ENCODE assay signal across 24 mouse cellular contexts in the genomic region with DNA sequence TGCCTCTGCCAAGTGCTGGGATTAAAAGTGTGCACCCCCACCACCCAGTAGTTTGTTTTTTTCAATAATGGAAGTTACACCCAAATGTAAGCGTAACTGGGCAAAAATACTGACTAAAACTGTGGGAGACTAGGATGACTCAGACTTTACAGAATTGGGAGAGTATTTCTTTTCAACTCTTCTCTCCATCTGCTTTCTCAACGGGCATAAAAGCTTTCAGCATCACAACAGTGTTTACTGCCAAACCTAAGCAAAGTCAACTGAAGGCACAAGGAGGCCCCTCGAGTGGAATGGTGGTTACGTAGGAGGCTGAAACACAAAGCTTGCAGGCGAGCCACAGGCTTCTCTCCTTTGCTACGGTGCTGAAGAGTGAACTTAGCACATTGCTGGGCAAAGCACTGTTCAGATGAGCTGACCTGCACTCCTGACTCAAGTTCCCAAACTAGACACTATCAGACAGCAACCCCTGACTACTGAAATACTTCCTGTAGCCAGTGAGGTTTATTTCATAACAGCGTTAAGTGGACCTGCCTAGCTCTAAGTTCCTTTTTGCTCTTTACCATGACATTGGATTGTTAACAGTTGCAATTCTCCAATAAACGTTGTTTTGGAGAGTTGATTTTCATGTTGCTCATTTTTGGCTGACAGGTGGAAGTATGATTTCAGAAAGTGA. TPM values are rescaled to one million over a fixed set of nuclear protein-coding genes. Genes with fewer than 3 reads are reported as not detected.
DNase-seq lines count a peak whose midpoint lies in the region; ATAC-seq lines count a peak whose summit lies in the region.
"Had no signal": no experiment of that assay in that cellular context is flagged by ENCODE, and none has a peak within 500 bp of the region (broad histone marks: within the 10 kb centered on the region; RNA-seq: fewer than 3 reads in every experiment).

No protein-coding gene starts in this region.

- peak overlapping the region; percentile 18; the same call in 1 of the 2 replicates for H3K4me2 ChIP-seq in liver, embryonic 15.5 days
- H3K4me2 ChIP-seq in midbrain, embryonic 13.5 days (replicated peaks) = no peak overlapping the region
- H3K4me2 ChIP-seq: heart, embryonic 13.5 days; midbrain, embryonic 15.5 days had no signal

- no peaks in the 10 kb centered on the region for H3K27me3 ChIP-seq in liver, embryonic 15.5 days
- no peaks in the 10 kb centered on the region for H3K27me3 ChIP-seq in midbrain, embryonic 13.5 days
- H3K27me3 ChIP-seq: CH12.LX; heart, embryonic 13.5 days; midbrain, embryonic 15.5 days had no signal

- H3K4me1 ChIP-seq in liver, embryonic 15.5 days (replicated peaks) = 0 out of 2 replicates have a peak, but pooled peaks cover 5% of the 10 kb centered on the region
- H3K4me1 ChIP-seq in midbrain, embryonic 13.5 days (replicated peaks) = no peaks in the 10 kb centered on the region
- H3K4me1 ChIP-seq: embryonic facial prominence, embryonic 10.5 days; heart, embryonic 13.5 days; midbrain, embryonic 15.5 days had no signal

- no peak for ATAC-seq in liver, embryonic 15.5 days (ENCODE audit: insufficient read depth)
- ATAC-seq in neutrophil, adult 5-6 weeks (ENCODE audit: extremely low read depth, insufficient number of reproducible peaks, low FRiP score, poor library complexity, severe bottlenecking) = peak; percentile 64; the same call in 1 of the 2 replicates
- ATAC-seq in midbrain, embryonic 13.5 days = no peak
- ATAC-seq: forebrain, embryonic 14.5 days; midbrain, embryonic 15.5 days had no signal

- peaks cover 69% of the 10 kb centered on the region for H3K36me3 ChIP-seq in liver, embryonic 15.5 days (replicated peaks)
- peaks cover 41% of the 10 kb centered on the region for H3K36me3 ChIP-seq in midbrain, embryonic 13.5 days

- WGBS in liver, embryonic 15.5 days (ENCODE audit: insufficient replicate concordance) = 57% methylated on average over 8 of the region's 8 CpGs
- WGBS in midbrain, embryonic 13.5 days = 92% methylated on average over 8 of the region's 8 CpGs

- H3K27ac ChIP-seq in liver, embryonic 15.5 days (replicated peaks) = 0 out of 2 replicates have a peak overlapping the region, but pooled peaks have one; percentile 19
- H3K27ac ChIP-seq in midbrain, embryonic 13.5 days = no peak overlapping the region
- H3K27ac ChIP-seq: embryonic facial prominence, embryonic 10.5 days; heart, embryonic 13.5 days; midbrain, embryonic 15.5 days had no signal

- H3K9me3 ChIP-seq in liver, embryonic 15.5 days (replicated peaks) = no peaks in the 10 kb centered on the region
- H3K9me3 ChIP-seq in midbrain, embryonic 13.5 days = no peaks in the 10 kb centered on the region
- H3K9me3 ChIP-seq: embryonic facial prominence, embryonic 10.5 days; heart, embryonic 13.5 days; midbrain, embryonic 15.5 days had no signal

- DNase-seq in frontal cortex, adult 2 months (ENCODE audit: extremely low spot score in 1 of 2, low spot score in 1 of 2) = peak; percentile 17 to 42
- DNase-seq in frontal cortex, postnatal 25 days (ENCODE audit: low spot score in 2 of 2) = no peak
- DNase-seq in lung, postnatal 36 days = peak; percentile 16
- DNase-seq in lung, postnatal 10 days = no peak
- DNase-seq in lung, postnatal 4 days = no peak
- DNase-seq: adrenal gland, adult 2 months; cerebellum, adult 11-12 months; cerebellum, postnatal 36 days; gastrocnemius, postnatal 25 days; heart, postnatal 36 days; kidney, adult 9 months; kidney, postnatal 36 days; layer of hippocampus, postnatal 36 days; lung, postnatal 14 days; thymus, postnatal 25 days had no signal

- H3K9ac ChIP-seq in liver, embryonic 15.5 days = no peak overlapping the region
- no peak overlapping the region for H3K9ac ChIP-seq in midbrain, embryonic 13.5 days (replicated peaks)
- H3K9ac ChIP-seq: heart, embryonic 13.5 days; midbrain, embryonic 15.5 days had no signal

- H3K4me3 ChIP-seq in liver, embryonic 15.5 days (replicated peaks) = no peak overlapping the region
- no peak overlapping the region for H3K4me3 ChIP-seq in midbrain, embryonic 13.5 days (replicated peaks)
- H3K4me3 ChIP-seq: embryonic facial prominence, embryonic 10.5 days; erythroblast, embryonic 14.5 days; heart, embryonic 13.5 days; midbrain, embryonic 15.5 days had no signal

RNA-seq across cellular contexts. Expression of gene Tor1aip2, which starts 10.2 kb away (rescaled TPM):
- polyA plus RNA-seq in frontal cortex, adult 2 months (2012; rRNA removed) = 46.3 and 46.6 TPM in 2 replicates
- polyA plus RNA-seq in liver, embryonic 15.5 days (2015; fragmentation: Nextera tagmentation; extraction: Ambion mirVana) = 51.2 and 52.7 TPM in 2 replicates
- total RNA-seq in neutrophil, adult 5-6 weeks (2017) = 53.5 and 59.8 TPM in 2 replicates
- 73.3 and 74.6 TPM in 2 replicates for polyA plus RNA-seq in midbrain, embryonic 13.5 days (2015; fragmentation: Nextera tagmentation; extraction: Ambion mirVana)

RNA-seq across cellular contexts. Expression of gene Tor1aip1, which starts 11.3 kb away (rescaled TPM):
- polyA plus RNA-seq in frontal cortex, adult 2 months (2012; rRNA removed) = 21.4 and 22.3 TPM in 2 replicates
- polyA plus RNA-seq in liver, embryonic 15.5 days (2015; fragmentation: Nextera tagmentation; extraction: Ambion mirVana) = 19.3 and 23.4 TPM in 2 replicates
- total RNA-seq in neutrophil, adult 5-6 weeks (2017) = 84.5 and 98.7 TPM in 2 replicates
- polyA plus RNA-seq in midbrain, embryonic 13.5 days (2015; fragmentation: Nextera tagmentation; extraction: Ambion mirVana) = 27.2 and 29.5 TPM in 2 replicates

RNA-seq across cellular contexts. Expression of gene Cep350, which starts 51.9 kb away (rescaled TPM):
- 11.4 and 13.7 TPM in 2 replicates for polyA plus RNA-seq in frontal cortex, adult 2 months (2012; rRNA removed)
- polyA plus RNA-seq in liver, embryonic 15.5 days (2015; fragmentation: Nextera tagmentation; extraction: Ambion mirVana) = 5.9 and 6.0 TPM in 2 replicates
- total RNA-seq in neutrophil, adult 5-6 weeks (2017) = 88.4 and 106 TPM in 2 replicates
- 11.0 and 11.2 TPM in 2 replicates for polyA plus RNA-seq in midbrain, embryonic 13.5 days (2015; fragmentation: Nextera tagmentation; extraction: Ambion mirVana)

Comparison
In these comparisons a context has a peak if more than half of its experiments do, and no peak if none do; other contexts are left out.
1. DNase-seq: peak in frontal cortex, adult 2 months (2 of 2) and lung, postnatal 36 days (single experiment); none in frontal cortex, postnatal 25 days (0 of 2), lung, postnatal 10 days (single experiment) and lung, postnatal 4 days (0 of 2).